Mouse (Mus musculus) left cerebral cortex, adult 9 months (tissue): ENCODE measurements around the gene Gm2042.
"Not testable (repeated sequence)": the region's sequence is repeated elsewhere in the genome, so short reads cannot be mapped to it uniquely, and the experiment has no call there.

Source experiments
- DNase-seq, 2 experiments: peaks; one replicate each; pipeline ENCODE4 v3.0.0; 2022; ENCODE audit warnings: low spot score in 2 of 2

Gm2042 gene

DNA sequence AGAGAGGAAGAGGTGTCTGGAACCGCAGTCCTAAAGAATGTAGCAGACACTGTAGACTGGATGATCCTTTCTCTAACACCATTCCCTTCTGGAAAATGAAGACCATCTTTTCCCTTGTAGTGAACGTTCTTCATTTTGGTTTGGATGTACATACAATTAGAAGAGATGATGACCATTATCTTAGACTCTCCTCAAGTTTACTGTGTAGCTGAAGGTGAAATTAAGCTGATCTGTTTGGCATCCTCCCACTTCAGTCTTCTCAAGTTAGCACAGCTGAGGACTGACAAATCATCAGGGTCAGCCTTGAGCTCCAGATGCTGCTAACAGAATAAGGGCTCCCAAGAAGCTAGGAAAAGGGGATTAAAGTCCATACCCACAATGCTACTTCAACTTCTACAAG lies at the start of gene Gm2042:
Gene Gm2042, plus strand, starts transcription at position 301 of the 400 bp plus-strand sequence.
- DNase-seq, result not testable (repeated sequence)

GRCm38 (mm10) chr12:87919721-87920120 lies 34.2 kb upstream of the Gm2042 start, which contains the start of gene Gm2035:
Gene Gm2035 (minus strand): TSS chr12:87919857.
- DNase-seq, result not testable (repeated sequence)

GRCm38 (mm10) chr12:87984000-87984399 lies 30.1 kb downstream of the Gm2042 start:
- DNase-seq, result peak in 1 of 2 experiments; percentile 23

GRCm38 (mm10) chr12:88004118-88004517 lies 50.2 kb downstream of the Gm2042 start:
- not testable (repeated sequence) for DNase-seq
